Mouse (Mus musculus): ENCODE measurements around the gene Madd.

GRCm38 (mm10) chr2:91196577-91197001 lies 13.0 kb upstream of the Madd start:
- TF ChIP-seq EP300 (IDR thresholded peaks at IDR 0.05; ENCODE audit: low read depth) (no peak), CTCF (IDR thresholded peaks at IDR 0.05; ENCODE audit: low read depth) (no peak)

All from heart, postnatal 0 days (tissue).